Mouse (Mus musculus) liver, embryonic 16.5 days (tissue): ENCODE results near the gene Ankfn1. TPM values are rescaled to one million over a fixed set of nuclear protein-coding genes. Genes with fewer than 3 reads are reported as not detected.

Experiments
- ATAC-seq: fragments of 200-750 bp; cut with Nextera tagmentation; 2 replicates; pipeline ENCODE4 v1.8.0; 2017; ENCODE audit warnings: low read depth, mild to moderate bottlenecking, moderate number of reproducible peaks, moderate library complexity
- H3K27ac ChIP-seq: fragments of 300-500 bp; sonication (generic); 2 replicates; pipeline ENCODE4 v1.5.1; 2014; ENCODE audit warnings: mild to moderate bottlenecking, low read length
- H3K27me3 ChIP-seq: fragments of 300-500 bp; sonication (generic); 2 replicates; pipeline ENCODE4 v1.6.1; 2014; ENCODE audit warnings: low read depth, low read length, mixed read lengths; ENCODE audit not compliant: control insufficient read depth, insufficient read depth
- H3K36me3 ChIP-seq: fragments of 300-500 bp; sonication (generic); 2 replicates; pipeline ENCODE4 v1.6.1; 2014; ENCODE audit warnings: mild to moderate bottlenecking; ENCODE audit not compliant: control insufficient read depth, insufficient read depth
- H3K4me1 ChIP-seq: fragments of 300-500 bp; sonication (generic); 2 replicates; pipeline ENCODE4 v1.6.1; 2014; ENCODE audit warnings: low read depth, low read length, mixed read lengths; ENCODE audit not compliant: control insufficient read depth
- H3K4me2 ChIP-seq: fragments of 300-500 bp; sonication (generic); 2 replicates; pipeline ENCODE4 v1.6.1; 2014; ENCODE audit warnings: low read depth, low read length, mixed read lengths
- H3K4me3 ChIP-seq: fragments of 300-500 bp; sonication (generic); 2 replicates; pipeline ENCODE4 v1.5.1; 2014; ENCODE audit warnings: low read depth, mild to moderate bottlenecking, low read length
- H3K9ac ChIP-seq: fragments of 300-500 bp; sonication (generic); 2 replicates; pipeline ENCODE4 v1.6.1; 2014; ENCODE audit warnings: low read depth, low read length
- H3K9me3 ChIP-seq: fragments of 300-500 bp; sonication (generic); replicated peaks from 2 replicates; pipeline ENCODE4 v1.6.1; 2016; ENCODE audit warnings: low read length; ENCODE audit not compliant: control insufficient read depth
- WGBS: fragments of 180-500 bp; shearing (Covaris S2); extraction: QIAGEN DNeasy Blood & Tissue Kit; methylation state at CpG from one replicate; pipeline ENCODE4 v1.1.7; 2014; ENCODE audit not compliant: insufficient replicate concordance; 5-methylcytosine and 5-hydroxymethylcytosine counted together
- polyA plus RNA-seq: library from polyadenylated mRNA; unstranded; fragments of >200 nt; fragmentation: Nextera tagmentation; extraction: Ambion mirVana; gene quantifications from 2 replicates; pipeline ENCODE4 v1.2.1, GENCODE M21; 2015

Gene Ankfn1
- polyA plus RNA-seq, 1 experiment from 2014 or later: not detected

DNA sequence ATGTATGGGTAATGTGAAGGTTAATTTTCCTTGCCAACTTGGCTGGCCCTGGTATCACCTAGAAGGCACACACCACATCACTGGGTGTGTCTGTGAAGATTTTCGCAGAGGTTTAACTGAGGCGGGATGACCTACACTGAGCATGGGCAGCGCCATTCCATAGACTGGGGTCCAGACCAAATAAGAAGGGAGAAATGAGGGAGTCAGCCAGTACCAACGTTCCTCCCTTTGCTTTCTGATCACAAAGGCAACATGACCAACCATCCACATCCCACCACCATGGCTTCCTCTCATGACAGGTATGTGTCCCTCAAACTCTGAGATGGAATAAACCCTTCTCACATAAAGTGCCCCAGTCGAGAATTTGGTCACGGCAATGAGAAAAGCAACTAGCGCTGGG is 68.9 kb downstream of the Ankfn1 start:
- H3K9me3 ChIP-seq: no peaks in the 10 kb centered on the region
- no peaks in the 10 kb centered on the region for H3K36me3 ChIP-seq
- no peaks in the 10 kb centered on the region for H3K27me3 ChIP-seq
- no peak overlapping the region for H3K27ac ChIP-seq
- no peak overlapping the region for H3K4me2 ChIP-seq
- no peaks in the 10 kb centered on the region for H3K4me1 ChIP-seq
- 62% methylated on average over 7 of the region's 7 CpGs for WGBS
- no peak for ATAC-seq
- H3K9ac ChIP-seq: no peak overlapping the region
- no peak overlapping the region for H3K4me3 ChIP-seq

DNA sequence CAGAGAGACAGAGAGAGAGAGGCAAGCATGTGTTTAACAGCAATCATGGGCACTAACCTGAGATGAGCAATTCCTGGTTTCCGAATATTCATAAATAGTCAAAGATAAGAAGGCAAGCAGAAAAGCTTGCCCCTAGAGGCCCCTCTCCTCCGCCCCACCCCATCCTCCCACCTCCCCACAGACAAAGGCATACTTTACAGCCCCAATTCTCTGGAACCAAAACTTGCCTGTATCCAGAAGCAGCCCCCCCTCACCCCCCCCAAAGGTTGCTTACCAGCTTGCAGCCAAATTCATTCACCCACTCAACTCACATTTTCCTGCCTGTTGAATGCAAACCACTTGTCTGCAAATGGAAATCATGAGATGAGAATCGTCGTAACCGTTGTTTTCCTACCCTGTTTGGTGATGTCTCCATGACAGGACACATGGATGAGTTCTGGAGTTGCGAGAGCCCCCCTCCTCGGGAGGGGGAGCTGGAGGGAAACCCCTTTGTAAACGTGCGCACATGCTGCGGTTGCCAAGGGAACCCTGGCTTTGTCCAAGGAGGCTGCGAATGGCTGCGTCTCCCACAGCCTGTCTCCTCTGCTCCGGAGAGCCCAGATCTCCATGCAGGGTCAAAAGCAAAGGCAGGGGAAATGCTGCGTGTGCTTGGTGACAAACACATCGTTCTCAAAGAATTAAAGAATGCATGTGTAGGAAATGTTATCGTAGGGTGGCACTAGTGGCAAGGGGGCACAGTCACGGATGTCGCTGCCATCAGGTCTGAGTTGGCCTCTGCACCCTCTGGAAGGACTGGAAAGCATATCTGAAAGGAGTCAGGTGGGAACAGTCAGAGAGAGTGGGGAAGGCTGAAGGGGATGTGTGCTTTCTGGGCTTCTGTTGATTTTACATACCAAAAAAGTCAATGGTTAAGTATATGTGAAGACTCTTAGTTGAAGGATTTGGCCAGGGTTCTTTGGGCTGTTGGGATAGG is 80.7 kb downstream of the Ankfn1 start:
- 53% methylated on average over 18 of the region's 18 CpGs for WGBS
- Histone ChIP-seq H3K27ac (no peak overlapping the region), H3K36me3 (no peaks in the 10 kb centered on the region), H3K9me3 (no peaks in the 10 kb centered on the region), H3K4me2 (no peak overlapping the region), H3K4me1 (no peaks in the 10 kb centered on the region), H3K27me3 (no peaks in the 10 kb centered on the region), H3K4me3 (no peak overlapping the region), H3K9ac (no peak overlapping the region)
- ATAC-seq: no peak

DNA sequence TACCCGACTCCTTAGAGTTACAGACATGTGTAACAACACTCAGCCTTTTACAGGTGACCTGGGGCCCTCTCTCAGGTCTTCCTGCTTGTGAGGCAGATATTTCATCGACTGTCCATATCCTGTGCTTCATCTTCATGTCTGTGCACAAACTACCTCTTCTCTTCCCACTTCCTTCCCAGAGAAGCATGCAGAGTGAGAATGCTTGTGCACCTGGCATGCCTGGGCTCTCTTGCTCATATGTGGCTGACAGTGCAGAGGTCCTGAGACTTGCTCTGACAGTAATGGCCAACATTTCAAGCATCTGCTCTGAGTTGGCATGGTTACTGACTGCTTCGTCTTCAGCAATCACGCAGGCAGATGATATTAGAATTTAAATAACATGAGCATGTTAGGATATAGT is 83.8 kb downstream of the Ankfn1 start:
- no peak overlapping the region for H3K9ac ChIP-seq
- H3K27ac ChIP-seq: no peak overlapping the region
- H3K27me3 ChIP-seq: no peaks in the 10 kb centered on the region
- ATAC-seq: no peak
- no peaks in the 10 kb centered on the region for H3K4me1 ChIP-seq
- H3K9me3 ChIP-seq: no peaks in the 10 kb centered on the region
- no peaks in the 10 kb centered on the region for H3K36me3 ChIP-seq
- 55% methylated on average over 4 of the region's 4 CpGs for WGBS
- no peak overlapping the region for H3K4me3 ChIP-seq
- H3K4me2 ChIP-seq: no peak overlapping the region

DNA sequence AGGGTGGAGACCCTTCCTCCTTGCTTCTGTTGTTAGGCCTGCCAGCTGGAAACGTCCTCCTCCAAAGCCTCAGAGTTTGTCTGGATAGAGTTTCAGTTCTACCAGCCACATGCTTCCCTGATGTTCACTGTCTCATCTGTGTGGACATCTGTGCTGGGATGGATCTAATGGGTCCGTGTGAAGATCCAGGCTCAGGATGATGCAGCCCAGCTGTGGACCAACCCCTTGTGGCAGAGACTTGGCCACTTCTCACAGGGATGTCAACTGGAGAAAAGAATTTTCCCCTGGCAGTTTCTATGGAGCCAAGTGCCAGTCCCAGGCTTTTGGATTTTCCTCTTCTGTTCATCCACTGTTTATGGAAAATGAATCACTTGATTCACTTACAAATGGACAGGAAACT is 100.5 kb downstream of the Ankfn1 start:
- Histone ChIP-seq H3K9me3 (no peaks in the 10 kb centered on the region), H3K27me3 (no peaks in the 10 kb centered on the region), H3K4me1 (no peaks in the 10 kb centered on the region), H3K4me3 (no peak overlapping the region), H3K9ac (no peak overlapping the region), H3K4me2 (no peak overlapping the region), H3K36me3 (no peaks in the 10 kb centered on the region), H3K27ac (no peak overlapping the region)
- WGBS: 57% methylated on average over 2 of the region's 2 CpGs
- no peak for ATAC-seq

DNA sequence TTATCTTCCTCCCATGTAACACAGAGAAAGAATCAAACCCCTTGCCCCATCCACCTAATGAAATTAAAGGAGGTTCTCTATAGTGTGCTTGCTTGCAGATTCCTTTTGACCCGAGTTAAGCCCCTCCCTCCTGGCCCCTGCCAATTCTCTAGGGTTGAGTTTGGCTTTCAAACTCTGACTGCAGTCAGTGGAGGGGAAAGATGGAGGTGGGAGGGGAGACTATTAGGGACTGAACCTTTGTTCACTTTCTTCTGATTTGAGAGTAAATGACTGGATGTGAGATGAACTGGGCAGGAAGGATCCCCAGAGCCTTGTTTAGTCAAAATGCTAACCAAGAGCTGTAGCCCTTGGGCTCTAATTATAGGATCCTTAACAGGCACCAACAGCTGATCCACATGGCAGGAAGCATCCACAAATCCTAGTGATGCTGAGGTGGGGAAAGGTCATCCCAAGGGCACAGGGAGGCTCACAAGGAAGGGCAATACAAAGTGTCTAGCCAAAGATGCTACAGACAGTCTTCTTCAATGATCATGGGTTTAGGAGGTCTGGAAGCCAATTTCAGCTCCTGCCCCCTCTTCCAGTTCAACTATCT is 103.4 kb downstream of the Ankfn1 start:
- no peak for ATAC-seq
- no peaks in the 10 kb centered on the region for H3K36me3 ChIP-seq
- no peak overlapping the region for H3K27ac ChIP-seq
- WGBS: 7% methylated on average over 1 of the region's 1 CpGs
- H3K4me3 ChIP-seq: no peak overlapping the region
- no peaks in the 10 kb centered on the region for H3K9me3 ChIP-seq
- no peaks in the 10 kb centered on the region for H3K27me3 ChIP-seq
- H3K4me1 ChIP-seq: no peaks in the 10 kb centered on the region
- no peak overlapping the region for H3K4me2 ChIP-seq
- no peak overlapping the region for H3K9ac ChIP-seq

DNA sequence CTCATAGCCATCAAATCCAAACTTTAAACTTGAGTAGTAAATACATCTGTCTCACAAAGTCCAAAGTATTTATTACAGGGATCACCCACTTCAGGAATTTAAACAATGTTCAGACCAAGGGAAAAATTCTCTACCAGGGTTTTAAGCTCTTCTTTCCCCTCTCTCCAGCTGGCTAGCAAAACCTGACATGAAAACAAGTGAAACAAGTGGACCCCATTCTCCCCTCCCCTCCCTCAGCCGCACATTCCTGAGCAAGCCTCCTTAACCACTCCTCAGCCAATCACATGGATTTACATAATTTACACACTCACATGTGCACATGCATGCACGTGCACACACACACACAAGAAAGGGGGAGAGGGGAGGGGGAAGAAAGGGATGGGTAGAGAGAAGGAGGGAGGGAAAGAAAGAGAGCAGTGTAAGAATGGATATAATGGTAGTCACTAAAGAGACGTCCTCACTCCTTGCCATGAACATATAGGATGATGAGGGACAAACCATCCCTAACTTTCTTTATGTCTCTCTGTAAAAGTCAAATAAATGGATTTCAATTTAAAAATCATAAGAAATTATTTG is 104.9 kb downstream of the Ankfn1 start:
- Histone ChIP-seq H3K27ac (no peak overlapping the region), H3K9me3 (no peaks in the 10 kb centered on the region), H3K9ac (no peak overlapping the region), H3K4me1 (no peaks in the 10 kb centered on the region), H3K36me3 (no peaks in the 10 kb centered on the region), H3K27me3 (no peaks in the 10 kb centered on the region), H3K4me2 (no peak overlapping the region), H3K4me3 (no peak overlapping the region)
- 49% methylated on average over 3 of the region's 3 CpGs for WGBS
- ATAC-seq: no peak

DNA sequence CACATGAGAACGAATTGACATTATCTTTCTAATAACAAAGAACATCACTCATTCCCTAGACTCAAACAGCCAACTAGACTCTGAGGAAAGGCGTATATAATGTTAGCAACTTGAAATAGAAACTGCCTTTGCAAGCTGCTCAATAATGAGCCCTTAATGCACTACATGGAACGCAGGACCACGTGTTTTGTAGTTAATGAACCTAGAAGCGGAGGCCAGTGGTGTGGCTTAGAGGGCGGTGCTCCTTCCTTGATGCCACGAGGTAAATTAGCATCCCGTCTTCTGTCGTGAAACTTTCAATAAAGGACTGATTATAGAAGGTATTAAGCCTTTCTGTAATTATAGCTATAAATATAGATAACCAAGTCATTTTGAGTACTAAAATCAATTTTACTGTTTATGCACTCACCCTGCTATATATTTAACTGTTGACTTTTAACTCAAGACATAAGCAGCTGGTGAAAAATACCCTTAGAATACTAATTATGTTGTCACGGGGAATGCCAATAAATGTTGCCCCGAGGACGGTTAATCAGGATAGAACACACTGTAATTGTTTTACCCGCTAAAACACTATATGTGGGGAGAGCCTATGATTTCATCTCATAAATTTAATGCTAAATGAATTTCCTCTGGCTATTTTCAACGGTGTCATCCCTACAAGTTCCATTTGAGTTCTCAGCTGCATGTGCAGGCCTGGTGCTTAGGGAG is 112.1 kb downstream of the Ankfn1 start:
- H3K4me2 ChIP-seq: no peak overlapping the region
- H3K27me3 ChIP-seq: no peaks in the 10 kb centered on the region
- no peaks in the 10 kb centered on the region for H3K4me1 ChIP-seq
- H3K4me3 ChIP-seq: no peak overlapping the region
- no peak overlapping the region for H3K9ac ChIP-seq
- no peaks in the 10 kb centered on the region for H3K36me3 ChIP-seq
- no peak for ATAC-seq
- 68% methylated on average over 14 of the region's 14 CpGs for WGBS
- no peak overlapping the region for H3K27ac ChIP-seq
- H3K9me3 ChIP-seq: no peaks in the 10 kb centered on the region

DNA sequence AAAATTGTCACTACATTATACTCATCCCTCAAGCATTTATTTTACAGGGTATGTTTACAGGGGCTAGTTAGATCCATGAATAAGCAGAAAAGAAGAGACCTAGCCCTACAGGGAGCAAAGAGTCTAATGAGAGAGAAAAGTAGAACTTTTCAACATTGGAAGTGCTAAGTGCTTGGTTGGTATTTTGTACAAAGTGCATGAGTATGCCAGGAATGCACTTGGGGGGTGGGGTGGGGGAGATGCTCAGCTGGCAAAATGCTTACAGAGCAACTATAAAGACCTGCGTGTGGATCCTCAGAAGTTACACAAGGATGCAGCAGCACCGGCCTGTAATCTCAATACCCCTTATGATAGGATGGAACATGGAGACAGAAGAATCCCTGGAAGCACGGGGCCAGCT is 118.4 kb downstream of the Ankfn1 start:
- no peak for ATAC-seq
- Histone ChIP-seq H3K9me3 (no peaks in the 10 kb centered on the region), H3K4me1 (no peaks in the 10 kb centered on the region), H3K27ac (no peak overlapping the region), H3K4me3 (no peak overlapping the region), H3K4me2 (no peak overlapping the region), H3K36me3 (no peaks in the 10 kb centered on the region), H3K27me3 (no peaks in the 10 kb centered on the region), H3K9ac (no peak overlapping the region)
- 55% methylated on average over 3 of the region's 3 CpGs for WGBS
